Mouse (Mus musculus) spleen, adult 2 months (tissue): ENCODE measurements around the gene Dtnb. TPM values are rescaled to one million over a fixed set of nuclear protein-coding genes. Genes with fewer than 3 reads are reported as not detected.

Experiments
- DNase-seq, 2 experiments: peaks; one replicate each; pipeline versions ENCODE4 v3.0.0 to v3.0.0-alpha.2; 2012 to 2021; ENCODE audit warnings: low spot score in 2 of 2, low read depth in 1 of 2
- H3K27ac ChIP-seq: fragments of 200-500 bp; 2 replicates; pipeline ENCODE4 v1.5.1; 2012; ENCODE audit warnings: low read length, inconsistent platforms; ENCODE audit not compliant: insufficient read depth
- H3K27me3 ChIP-seq: fragments of 200-500 bp; 2 replicates; pipeline ENCODE4 v1.6.1; 2012; ENCODE audit warnings: mild to moderate bottlenecking, moderate library complexity, low read length, inconsistent platforms; ENCODE audit not compliant: control insufficient read depth, insufficient read depth
- H3K36me3 ChIP-seq: fragments of 200-500 bp; 2 replicates; pipeline ENCODE4 v1.6.1; 2012; ENCODE audit warnings: mild to moderate bottlenecking, low read length, inconsistent platforms; ENCODE audit not compliant: control insufficient read depth, insufficient read depth
- H3K4me1 ChIP-seq: fragments of 200-500 bp; 2 replicates; pipeline ENCODE4 v1.6.1; 2011; ENCODE audit warnings: inconsistent platforms; ENCODE audit not compliant: control insufficient read depth, insufficient read depth, insufficient read length
- H3K4me3 ChIP-seq: fragments of 200-500 bp; 2 replicates; pipeline ENCODE4 v1.5.1; 2011; ENCODE audit warnings: mild to moderate bottlenecking, inconsistent platforms; ENCODE audit not compliant: insufficient read depth, insufficient read length; ENCODE audit errors: extremely low read depth
- CTCF ChIP-seq: fragments of 200-500 bp; IDR thresholded peaks from 2 replicates; pipeline ENCODE4 v1.5.1; 2011; ENCODE audit warnings: mild to moderate bottlenecking, inconsistent platforms; ENCODE audit not compliant: insufficient read depth, insufficient read length, insufficient replicate concordance; ENCODE audit errors: extremely low read depth
- POLR2A ChIP-seq: fragments of 200-500 bp; IDR thresholded peaks from 2 replicates; pipeline ENCODE4 v1.6.1; 2011; ENCODE audit warnings: low read depth, low read length, inconsistent platforms
- WGBS: fragments of 180-500 bp; shearing (Covaris S2); methylation state at CpG from one replicate; pipeline ENCODE4 v1.1.7; 2018; 5-methylcytosine and 5-hydroxymethylcytosine counted together
- polyA plus RNA-seq: library from polyadenylated mRNA; depleted of rRNA; stranded (reverse); fragments of >200 nt; gene quantifications from 2 replicates; pipeline ENCODE4 v1.2.3, GENCODE M21; 2012

Gene Dtnb
- polyA plus RNA-seq, 1 experiment, result 31.0 TPM

DNA sequence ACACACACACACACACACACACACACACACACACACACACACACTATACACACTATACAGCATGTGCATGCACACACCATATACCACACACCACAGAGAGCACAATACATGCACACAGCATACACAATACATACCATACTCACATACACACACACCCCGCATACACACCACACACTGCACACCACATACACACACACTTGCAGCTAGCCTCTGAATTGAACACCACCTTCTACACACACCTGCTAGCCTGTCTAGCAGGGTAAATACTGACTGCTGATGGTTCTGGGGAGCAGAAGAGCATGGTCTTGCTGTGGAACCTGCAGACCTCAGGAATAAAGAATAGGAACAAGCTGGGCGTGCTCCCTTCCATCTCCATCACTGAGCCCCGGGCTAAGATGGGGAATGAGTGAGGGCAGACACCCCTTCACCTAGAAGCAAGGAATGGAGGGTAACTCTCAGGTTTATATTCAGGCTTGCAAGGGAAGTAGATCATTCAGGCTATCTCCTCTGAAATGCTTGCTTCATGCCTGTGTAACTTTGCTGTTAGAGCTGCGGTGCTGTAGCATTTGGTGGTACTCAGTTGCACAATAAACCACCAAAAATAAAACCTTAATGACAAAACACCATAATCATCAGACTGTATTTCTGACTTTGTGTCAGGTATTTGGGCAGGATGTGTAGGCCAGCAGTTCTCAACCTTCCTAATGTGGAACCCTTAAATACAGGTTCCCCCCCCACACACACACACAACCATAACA lies 87.6 kb downstream of the Dtnb start:
- no peaks in the 10 kb centered on the region for H3K36me3 ChIP-seq
- no peaks in the 10 kb centered on the region; the same call in 1 of the 2 replicates for H3K4me1 ChIP-seq
- TF ChIP-seq POLR2A (no peak), CTCF (no peak)
- H3K4me3 ChIP-seq, result no peak overlapping the region
- WGBS, result 93% methylated on average over 4 of the region's 4 CpGs
- no peak overlapping the region for H3K27ac ChIP-seq
- H3K27me3 ChIP-seq, result no peaks in the 10 kb centered on the region
- no peak for DNase-seq

DNA sequence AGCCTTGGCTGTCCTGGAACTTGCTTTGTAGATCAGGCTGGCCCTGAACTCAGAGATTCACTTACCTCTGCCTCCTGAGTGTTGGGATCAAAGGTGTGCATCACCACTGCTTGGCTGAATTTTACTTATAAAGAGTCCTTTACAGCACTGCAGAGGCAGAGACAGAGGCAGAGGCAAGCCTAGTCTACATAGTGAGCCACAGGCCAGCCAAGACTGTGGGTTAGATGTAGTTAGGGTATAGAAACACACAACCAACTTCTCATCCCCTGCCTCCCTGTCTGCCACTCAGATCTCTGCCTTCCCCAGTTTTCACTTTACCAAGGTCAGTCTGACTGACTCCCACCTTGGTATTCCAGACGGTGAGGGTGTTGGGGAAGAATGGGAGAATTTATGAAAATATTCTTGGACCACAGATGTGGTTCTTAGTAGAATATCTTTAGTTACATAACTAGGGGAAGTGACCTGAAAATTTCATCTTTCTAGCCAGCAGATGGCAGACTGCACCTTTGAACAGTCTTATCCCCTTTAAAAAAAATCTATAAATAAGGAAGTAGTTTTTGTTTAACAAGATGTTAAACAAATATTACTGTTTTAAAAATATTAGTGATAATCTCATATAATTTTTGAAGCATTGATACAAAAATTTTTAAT lies 88.9 kb downstream of the Dtnb start:
- peak; percentile 29 to 41 for DNase-seq
- Histone ChIP-seq H3K27ac (no peak overlapping the region), H3K36me3 (no peaks in the 10 kb centered on the region), H3K27me3 (no peaks in the 10 kb centered on the region), H3K4me3 (no peak overlapping the region), H3K4me1 (no peaks in the 10 kb centered on the region; the same call in 1 of the 2 replicates)
- no peak for TF ChIP-seq CTCF
- TF ChIP-seq POLR2A, result no peak
- 24% methylated on average over 1 of the region's 1 CpGs for WGBS

DNA sequence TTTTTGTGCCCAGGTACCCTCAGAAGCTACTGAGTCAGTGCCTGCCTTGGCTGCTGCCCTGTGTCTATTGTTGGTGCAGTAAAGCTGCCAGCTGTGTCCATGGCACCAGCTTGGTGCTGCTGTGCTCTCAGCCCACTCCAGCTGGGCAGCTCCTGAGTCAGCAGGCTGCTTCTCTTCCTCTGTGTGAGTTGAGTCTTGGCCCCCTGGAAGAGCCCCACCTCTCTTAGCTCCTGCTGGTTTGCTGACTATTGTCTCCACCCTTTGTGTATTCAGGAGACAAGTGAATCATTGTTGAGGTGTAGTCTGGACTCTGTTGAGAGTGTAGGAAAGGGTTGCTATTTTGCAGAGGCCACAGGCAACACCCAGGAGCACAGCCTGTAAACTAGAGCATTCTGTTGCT lies 90.5 kb downstream of the Dtnb start:
- Histone ChIP-seq H3K36me3 (no peaks in the 10 kb centered on the region), H3K27ac (no peak overlapping the region), H3K27me3 (no peaks in the 10 kb centered on the region), H3K4me1 (no peaks in the 10 kb centered on the region), H3K4me3 (no peak overlapping the region)
- no peak for TF ChIP-seq CTCF
- TF ChIP-seq POLR2A, result no peak
- no peak for DNase-seq

DNA sequence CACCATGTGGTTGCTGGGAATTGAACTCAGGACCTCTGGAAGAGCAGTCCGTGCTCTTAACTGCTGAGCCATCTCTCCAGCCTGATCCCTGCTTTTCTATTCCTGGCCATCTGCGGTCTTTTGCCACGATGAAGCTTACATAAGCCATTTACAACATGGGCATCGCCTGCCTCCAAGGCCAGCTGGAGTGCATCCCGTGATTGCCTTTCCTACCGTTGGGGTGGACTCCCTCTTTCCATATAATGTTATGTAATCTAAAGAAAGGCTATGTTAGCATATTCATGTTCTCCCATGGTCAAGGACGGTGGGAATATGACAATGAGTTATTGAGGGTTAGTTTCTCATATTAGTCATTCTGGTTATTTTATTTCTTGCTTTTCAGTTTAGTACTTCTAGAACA lies 91.2 kb downstream of the Dtnb start:
- Histone ChIP-seq H3K27me3 (no peaks in the 10 kb centered on the region), H3K4me1 (no peaks in the 10 kb centered on the region), H3K36me3 (no peaks in the 10 kb centered on the region), H3K4me3 (no peak overlapping the region), H3K27ac (no peak overlapping the region)
- no peak for TF ChIP-seq CTCF
- no peak for TF ChIP-seq POLR2A
- no peak for DNase-seq
- 92% methylated on average over 7 of the region's 7 CpGs for WGBS

DNA sequence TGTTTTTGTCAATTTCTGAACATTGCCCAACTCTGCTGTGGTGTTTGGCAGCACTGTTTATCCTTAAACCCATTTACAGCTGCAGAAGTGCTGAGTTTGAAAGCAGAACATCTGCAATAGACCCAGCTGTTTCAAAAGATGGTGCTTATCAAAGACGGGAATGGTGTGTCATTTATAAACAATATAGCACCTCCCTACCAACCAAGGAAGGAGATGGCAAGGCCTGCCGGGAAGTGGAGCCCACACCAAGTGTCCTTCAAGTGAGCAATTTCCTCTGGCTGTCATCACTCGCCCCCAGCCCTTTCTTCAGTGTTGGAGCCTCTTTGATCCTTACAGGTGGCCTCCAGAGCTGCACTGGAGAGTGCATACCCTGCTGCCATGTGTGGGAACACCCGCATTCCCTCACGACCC lies 97.8 kb downstream of the Dtnb start:
- H3K4me3 ChIP-seq, result no peak overlapping the region
- no peak overlapping the region for H3K27ac ChIP-seq
- TF ChIP-seq POLR2A (no peak), CTCF (no peak)
- H3K36me3 ChIP-seq, result no peaks in the 10 kb centered on the region
- 68% methylated on average over 5 of the region's 5 CpGs for WGBS
- H3K27me3 ChIP-seq, result no peaks in the 10 kb centered on the region
- DNase-seq, result no peak
- H3K4me1 ChIP-seq, result no peaks in the 10 kb centered on the region

DNA sequence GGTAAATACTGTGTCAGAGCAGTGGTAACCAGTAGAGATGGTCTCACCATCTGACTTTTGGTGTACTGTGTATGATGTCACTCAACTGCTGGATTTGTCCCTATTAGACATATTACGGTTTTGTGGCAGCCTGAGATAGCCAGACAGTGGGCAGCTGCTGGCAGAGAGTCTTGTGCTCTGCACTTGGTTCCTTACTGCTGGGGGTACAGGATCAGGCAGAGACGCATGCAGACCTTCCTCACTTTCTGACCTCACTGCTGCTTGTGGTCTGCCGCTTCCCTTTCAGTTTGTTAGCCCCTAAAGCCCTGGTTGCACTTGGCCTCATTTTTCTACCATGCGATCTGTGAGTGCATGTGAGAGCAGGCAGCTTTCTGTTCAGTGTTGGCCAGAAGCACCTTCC lies 98.9 kb downstream of the Dtnb start:
- whole genome bisulfite sequencing, result 27% methylated on average over 4 of the region's 4 CpGs

DNA sequence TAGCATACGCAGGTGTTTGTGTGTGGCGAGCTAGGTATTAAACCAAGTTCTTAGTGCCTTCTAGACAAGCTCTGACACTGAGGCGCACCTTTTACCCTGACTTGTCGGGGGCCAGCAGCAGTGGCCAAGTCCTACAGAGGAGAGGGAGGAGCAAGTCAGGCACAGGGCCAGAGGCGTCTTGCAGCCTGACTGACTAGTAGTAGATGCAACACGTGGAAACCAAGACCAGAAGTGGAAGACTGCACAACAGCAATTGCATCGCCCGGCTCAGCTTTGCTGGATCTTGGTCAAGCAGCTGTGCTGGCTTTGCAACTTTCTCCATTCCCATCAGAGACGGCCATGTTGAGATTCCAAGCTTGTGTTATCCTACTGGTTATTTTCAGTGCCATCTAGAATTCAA lies 100.6 kb downstream of the Dtnb start:
- Histone ChIP-seq H3K27me3 (no peaks in the 10 kb centered on the region), H3K36me3 (no peaks in the 10 kb centered on the region), H3K4me3 (no peak overlapping the region), H3K27ac (no peak overlapping the region), H3K4me1 (no peaks in the 10 kb centered on the region)
- no peak for TF ChIP-seq POLR2A
- TF ChIP-seq CTCF, result no peak
- 83% methylated on average over 9 of the region's 9 CpGs for WGBS
- DNase-seq, result no peak

More for the DNA sequence above, 98.9 kb downstream of the Dtnb start:
- no peak for DNase-seq
- H3K27ac ChIP-seq, result no peak overlapping the region
- no peaks in the 10 kb centered on the region for H3K4me1 ChIP-seq
- no peak for TF ChIP-seq CTCF
- H3K27me3 ChIP-seq, result no peaks in the 10 kb centered on the region
- no peaks in the 10 kb centered on the region for H3K36me3 ChIP-seq
- H3K4me3 ChIP-seq, result no peak overlapping the region
